Mouse (Mus musculus) left cerebral cortex, postnatal 10 days (tissue): Measurements from ENCODE around the gene Mtmr11. TPM values are rescaled to one million over a fixed set of nuclear protein-coding genes. Genes with fewer than 3 reads are reported as not detected.

Experiments used
- DNase-seq, 2 experiments: peaks; one replicate each; pipeline ENCODE4 v3.0.0; 2021 to 2022; ENCODE audit warnings: low spot score in 2 of 2, mixed read lengths in 1 of 2; ENCODE audit errors: extremely low spot score in 1 of 2
- intact Hi-C: fragments of 180-260 bp; cut with DNase I; formaldehyde crosslinking; loops from one replicate; pipeline ENCODE4 v1.15.1; 2025
- total RNA-seq, 2 experiments: library from RNA; stranded (reverse); gene quantifications; 2 replicates each; pipeline ENCODE4 v1.2.3; 2021

The Mtmr11 gene
- 1 to 10 TPM; 5.3 to 6.7 TPM for total RNA-seq

DNA sequence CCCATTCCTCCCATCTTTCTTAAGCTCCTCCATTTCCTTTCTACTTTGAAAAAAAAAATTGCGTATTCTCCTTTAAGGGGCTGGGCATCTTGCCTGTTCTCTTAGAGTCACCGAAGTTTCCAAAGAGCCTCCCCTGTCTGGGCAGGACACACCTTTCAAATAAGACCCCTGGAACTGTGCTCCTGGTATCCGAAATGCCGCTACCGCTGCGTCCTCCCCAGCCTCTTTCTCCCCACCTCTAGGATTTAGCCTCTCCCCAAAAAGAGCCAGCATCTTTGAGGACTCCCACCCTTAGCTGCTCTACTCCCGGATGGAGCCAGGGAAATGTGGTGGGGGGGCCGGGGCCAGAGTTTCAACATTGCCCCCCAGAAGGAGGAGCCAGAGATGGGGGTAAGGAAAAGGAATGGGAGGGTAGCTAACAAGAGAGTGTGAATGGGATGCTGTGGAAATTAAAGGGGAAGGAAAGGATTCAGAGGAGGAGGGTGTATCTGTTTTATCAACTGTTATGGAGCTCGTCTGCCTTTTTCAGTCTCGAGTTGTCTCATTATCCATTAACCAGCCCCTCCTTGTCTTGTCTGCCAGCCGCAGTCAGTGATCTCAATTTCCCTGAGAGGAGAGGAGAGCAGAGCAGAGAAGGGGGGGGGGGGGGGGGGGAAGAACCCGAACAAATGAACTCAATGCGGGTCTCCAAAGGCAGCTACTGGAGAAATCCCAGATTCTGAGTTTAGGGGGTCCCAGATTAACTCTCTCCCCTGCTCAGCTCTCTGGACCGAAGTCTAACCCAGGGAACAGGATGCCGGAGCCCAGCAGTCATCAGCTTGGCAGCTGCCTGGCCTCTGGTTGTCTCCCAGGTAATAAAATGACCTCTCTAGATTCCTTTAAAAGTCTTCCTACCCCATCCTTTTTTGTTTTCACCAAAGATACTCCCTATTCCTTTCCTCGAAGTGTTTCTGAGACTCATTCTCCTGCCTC is at the start of gene Mtmr11:
Gene Mtmr11, plus strand, starts transcription at position 136 of the 972 bp plus-strand sequence.
- intact Hi-C loops, result no loop called here
- peak in 1 of 2 experiments; percentile 47 for DNase-seq

DNA sequence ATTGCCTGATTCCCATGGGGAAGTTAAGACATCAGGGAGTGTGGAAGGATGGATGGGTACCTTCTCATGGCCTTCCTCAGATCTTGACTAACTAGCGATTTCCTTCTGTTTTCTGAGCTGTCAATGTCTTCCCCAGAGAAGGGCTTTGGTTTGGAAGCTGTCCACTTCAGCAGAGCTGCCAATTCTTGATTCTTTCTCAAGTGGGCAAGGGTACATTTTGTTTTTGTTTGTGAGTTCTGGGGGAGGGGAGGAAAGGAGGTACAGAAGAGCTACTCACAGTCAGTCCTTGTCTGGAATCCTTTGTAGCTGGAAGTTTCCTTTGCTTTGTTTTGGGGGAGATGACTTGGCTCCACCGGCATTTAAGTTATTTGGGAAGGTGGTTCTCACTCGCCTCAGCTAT is 48.6 kb upstream of the Mtmr11 start:
- intact Hi-C loops, result no loop called here
- DNase-seq, result no peak

DNA sequence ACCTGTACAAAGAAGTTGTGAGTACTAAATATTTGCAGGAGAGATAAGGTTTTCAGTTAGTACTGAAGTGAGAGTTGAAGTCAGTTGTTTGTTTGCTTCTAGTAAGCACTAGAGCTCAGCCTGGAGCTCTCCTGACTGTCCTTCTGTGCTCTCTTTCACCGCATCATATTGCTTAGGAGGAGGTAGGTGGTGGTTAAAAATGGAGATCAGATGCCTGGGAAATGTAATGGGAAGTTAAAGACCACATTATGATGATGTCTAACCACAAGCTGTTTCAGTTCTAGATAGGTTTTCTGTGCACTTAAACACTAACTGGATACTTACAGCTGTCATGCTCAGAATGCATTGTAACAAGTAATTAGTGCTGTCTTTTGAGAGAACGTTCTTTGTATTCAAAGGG is 43.7 kb upstream of the Mtmr11 start:
- intact Hi-C loops, result no loop called here
- DNase-seq, result no peak

DNA sequence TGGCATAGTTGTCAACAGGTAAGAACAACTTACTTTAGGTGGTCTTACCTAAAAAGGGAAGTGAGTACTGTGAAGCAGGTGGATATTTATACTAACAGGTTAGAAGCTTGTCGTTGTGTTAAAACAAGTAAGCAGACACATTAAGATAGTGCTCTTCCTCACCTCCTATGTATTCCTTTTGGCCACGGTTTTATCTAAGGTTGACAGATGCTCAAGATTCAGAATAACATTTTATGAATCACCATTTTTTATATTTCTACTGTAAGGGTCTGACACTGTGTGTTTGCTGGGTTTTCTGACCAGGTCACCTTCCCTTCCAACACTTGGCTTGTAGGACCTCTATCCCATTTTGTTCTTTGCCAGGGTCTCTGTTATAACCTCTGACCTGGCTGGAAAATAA is 43.1 kb upstream of the Mtmr11 start:
- DNase-seq, result no peak
- intact Hi-C loops, result no loop called here

DNA sequence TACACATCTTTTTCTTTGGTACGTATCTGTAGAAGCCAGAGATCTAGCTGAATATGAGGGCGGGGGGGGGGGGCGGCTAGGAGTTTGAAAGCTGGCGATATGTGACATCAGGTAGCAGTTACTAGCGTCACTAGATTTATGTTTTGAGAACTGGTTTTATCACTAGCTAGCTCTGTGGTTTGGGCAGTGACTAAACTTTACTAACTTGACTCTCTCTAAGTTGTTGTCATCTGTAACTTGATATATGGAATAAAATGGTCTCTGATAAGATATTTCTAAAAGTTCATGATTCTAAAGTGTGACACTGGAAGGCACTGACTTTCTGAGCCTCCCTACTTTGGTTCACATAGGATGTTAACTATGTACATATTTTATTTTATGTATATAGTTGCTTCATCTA is 37.6 kb upstream of the Mtmr11 start:
- intact Hi-C loops, result no loop called here

DNA sequence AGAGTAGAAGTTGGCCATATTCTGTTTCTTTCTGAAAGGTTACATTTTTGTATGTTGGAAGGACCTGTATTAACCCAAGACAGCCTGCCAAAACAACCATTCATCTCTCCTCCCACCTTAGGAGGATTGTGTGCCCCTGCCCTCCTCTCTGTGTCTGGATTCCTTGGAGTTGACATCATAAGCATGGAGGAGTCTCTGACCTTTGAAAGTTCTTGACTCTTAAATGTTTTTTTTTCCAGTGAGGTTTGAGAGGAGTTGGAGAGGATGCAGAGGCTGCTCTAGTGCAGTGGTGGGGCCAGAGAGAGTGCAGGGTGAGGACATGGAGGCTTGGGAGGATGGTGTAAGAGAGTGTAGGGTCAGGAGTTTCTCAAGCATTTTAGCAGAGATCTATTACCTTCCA is 33.7 kb upstream of the Mtmr11 start:
- intact Hi-C loops, result no loop called here
- no peak for DNase-seq

More for the DNA sequence above, 37.6 kb upstream of the Mtmr11 start:
- no peak for DNase-seq

DNA sequence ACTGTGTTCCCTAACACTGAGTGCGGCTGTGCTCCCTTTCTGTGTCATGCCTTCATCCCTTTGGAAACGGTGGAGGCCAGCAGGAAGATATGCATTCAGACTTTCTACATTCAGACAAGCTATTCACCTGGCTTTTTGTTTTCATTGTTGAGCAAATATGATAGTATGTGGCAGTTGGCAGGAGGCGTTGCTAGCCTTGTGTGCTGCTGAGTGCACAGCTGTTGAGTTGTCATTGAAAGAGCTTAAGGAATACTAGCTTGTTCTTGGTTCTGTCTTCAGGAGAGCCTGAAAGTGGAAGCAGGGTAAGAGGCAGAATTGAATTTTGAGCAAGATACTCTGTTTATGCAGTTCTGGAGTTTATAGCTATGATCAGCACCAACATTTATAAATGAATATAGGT is 29.3 kb upstream of the Mtmr11 start:
- no peak for DNase-seq
- intact Hi-C loops, result no loop called here

DNA sequence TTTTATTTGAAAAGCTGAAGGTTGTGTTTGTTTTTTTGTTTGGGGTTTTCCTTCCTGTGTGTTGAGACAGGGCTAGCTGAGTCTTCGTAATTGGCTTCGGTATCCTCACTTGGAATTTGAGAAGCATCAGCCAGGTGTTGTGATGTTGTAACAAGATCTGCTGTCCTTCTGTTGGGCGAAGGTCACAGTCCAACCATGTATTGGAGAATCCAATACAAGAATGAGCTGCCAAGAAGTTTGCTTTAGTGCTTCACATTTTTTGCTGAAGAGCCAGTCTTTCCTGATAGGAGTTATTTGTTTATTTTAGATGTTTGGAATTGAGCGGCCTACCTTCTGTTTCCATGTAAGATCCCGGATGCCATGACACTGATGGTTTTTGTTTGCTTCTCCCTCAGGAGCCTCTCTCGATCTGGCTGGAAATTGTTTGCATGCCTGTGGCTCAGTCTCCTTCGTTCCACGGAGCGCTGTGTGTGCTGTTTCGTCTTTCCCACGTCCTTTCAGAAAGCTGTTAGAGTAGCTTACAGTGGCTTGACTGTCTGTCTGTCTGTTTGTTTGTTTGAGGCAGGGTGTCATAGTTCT is 28.4 kb upstream of the Mtmr11 start:
- intact Hi-C loops, result no loop called here

DNA sequence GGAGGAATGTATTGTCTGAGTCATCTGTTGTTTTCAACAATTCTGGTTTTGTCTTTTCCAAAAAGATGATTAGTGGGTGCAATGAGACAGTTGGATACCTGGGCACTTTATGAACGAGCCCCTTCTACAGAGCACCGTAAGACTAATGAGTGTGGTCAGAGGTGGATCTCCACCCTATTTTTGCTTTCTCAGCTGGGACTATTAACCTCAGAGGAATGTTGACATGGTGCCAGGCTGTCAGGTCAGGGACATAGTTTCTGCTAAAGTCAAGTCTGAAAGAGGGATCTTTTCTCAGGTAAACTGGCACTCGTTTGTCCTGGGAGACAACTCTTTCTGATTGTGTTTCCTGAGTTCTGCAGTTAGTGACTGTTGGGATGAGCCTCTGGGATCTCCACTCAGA is 26.8 kb upstream of the Mtmr11 start:
- intact Hi-C loops, result loop anchor here (5.0 kb wide), 1 partner anchor 33 kb away; the partner anchor contains the start of gene Otud7b
- no peak for DNase-seq

More for the DNA sequence above, 28.4 kb upstream of the Mtmr11 start:
- DNase-seq, result no peak

DNA sequence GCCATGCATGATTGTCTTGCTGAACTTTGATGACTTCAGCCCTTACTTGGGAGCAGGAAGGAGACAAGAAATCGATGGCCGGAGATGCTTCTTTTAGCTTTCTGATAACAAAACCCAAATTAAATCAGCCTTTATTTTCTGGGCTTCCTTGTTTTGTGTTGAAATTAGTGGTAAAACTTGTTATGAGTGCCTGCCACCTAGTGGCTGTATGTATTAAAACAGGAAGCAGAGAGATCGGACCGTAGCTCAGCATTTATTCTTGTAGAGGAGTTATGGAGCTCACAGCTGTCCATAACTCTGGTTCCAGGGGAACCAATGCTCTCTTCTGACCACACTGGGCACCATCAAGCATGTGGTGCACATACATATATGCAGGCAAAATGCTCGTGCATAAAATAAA is 13.9 kb upstream of the Mtmr11 start:
- DNase-seq, result peak in 1 of 2 experiments; percentile 69
- intact Hi-C loops, result loop anchor here (5.0 kb wide), 2 partner anchors 66 to 186 kb away; no protein-coding TSS in a partner anchor

DNA sequence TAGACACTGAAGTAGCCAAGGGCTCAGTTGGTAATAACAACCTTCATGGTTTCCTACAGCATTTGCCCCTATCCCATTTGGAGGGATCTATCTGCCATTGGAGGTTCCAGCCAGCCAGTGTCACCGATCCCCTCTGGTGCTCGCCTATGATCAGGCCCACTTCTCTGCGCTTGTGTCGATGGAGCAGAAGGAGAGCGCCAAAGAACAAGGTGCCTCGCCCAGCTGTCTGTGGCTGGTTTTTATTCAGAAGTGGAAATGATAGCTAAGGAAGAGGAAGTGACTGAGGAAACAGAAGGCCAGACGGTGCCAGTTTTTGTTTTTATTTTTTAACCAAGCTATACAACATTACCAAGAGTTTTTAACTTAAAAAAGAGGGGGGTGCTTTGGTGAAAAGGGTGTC is 10.0 kb upstream of the Mtmr11 start:
- intact Hi-C loops, result no loop called here

DNA sequence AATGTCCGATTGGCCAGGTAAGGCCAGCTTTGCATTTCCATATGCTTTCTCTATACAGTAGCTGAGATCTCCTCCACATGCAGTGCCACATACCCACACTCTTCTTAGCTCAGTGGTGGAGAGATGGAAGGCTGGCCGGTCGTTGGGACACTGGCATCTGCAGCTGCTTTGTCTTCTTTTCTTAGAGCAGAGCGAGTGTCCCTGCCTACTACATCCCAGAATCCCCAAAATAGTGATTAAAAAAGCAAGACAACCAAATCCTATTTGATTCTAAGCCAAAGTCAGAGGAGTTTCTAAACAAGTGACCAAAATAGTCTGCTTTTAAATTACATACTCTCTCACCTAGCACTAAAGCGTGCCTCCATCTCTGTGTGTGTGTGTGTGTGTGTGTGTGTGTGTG is 9.2 kb upstream of the Mtmr11 start:
- DNase-seq, result no peak
- intact Hi-C loops, result no loop called here

More for the DNA sequence above, 10.0 kb upstream of the Mtmr11 start:
- no peak for DNase-seq

DNA sequence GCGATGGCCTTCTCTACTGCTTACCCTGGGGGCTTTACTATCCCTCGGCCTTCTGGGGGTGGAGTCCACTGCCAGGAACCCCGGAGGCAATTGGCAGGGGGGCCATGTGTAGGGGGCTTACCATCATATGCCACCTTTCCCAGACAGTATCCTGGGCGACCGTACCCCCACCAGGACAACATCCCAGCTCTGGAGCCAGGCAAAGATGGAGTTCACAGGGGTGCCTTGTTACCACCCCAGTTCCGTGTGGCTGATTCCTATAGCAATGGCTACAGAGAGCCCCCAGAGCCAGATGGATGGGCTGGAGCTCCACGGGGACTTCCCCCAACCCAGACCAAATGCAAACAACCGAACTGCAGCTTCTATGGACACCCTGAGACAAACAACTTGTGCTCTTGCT is 6.3 kb upstream of the Mtmr11 start:
- no peak for DNase-seq
- intact Hi-C loops, result no loop called here

DNA sequence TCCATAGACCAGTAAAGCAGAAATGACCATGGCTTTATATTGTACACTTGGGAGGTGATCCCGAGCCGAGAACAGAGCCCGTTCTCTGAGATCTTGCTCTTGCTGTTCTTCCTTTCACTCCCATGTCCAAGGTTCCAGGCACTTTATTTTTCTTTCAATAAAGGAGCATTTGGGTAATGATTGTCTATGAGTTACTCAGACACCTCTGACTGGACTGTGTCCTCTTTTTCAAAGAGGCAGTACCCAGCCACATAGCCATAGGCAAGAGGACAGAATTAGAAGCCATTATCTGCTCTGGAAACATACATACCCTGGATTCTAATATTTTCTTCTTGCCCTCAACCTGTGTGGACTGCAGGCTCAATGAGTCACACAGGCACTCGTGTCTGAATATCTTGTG is 2.0 kb upstream of the Mtmr11 start:
- intact Hi-C loops, result no loop called here
- no peak for DNase-seq

DNA sequence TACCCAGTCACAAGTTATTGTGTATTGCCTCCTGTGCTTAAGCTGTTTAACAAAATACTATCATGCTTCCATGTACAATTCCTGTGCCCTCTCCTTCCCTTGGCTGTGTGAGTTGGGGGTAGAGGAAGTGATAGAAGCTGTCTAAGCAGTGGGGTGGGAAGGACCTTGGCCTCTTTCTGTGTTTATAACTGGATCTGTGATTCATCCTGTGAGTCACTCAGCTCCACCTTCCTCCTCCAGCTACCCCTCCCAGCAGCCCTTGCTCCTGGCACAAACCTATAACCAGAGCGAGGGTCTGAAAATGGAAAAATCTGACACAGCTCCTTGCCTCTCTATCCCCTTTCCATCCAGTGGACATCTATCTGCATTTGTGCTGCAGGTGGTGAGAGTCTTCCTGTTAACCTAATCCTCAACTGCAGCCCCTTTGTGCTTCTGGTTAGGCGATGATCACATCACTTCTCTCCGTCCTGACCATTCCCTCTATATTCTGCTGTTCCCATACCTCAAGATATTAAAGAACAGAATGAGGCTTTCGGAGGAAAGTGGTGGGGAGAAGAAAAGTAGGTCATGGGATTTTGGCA is 1.5 kb upstream of the Mtmr11 start:
- peak in 1 of 2 experiments; percentile 52 for DNase-seq
- intact Hi-C loops, result no loop called here

DNA sequence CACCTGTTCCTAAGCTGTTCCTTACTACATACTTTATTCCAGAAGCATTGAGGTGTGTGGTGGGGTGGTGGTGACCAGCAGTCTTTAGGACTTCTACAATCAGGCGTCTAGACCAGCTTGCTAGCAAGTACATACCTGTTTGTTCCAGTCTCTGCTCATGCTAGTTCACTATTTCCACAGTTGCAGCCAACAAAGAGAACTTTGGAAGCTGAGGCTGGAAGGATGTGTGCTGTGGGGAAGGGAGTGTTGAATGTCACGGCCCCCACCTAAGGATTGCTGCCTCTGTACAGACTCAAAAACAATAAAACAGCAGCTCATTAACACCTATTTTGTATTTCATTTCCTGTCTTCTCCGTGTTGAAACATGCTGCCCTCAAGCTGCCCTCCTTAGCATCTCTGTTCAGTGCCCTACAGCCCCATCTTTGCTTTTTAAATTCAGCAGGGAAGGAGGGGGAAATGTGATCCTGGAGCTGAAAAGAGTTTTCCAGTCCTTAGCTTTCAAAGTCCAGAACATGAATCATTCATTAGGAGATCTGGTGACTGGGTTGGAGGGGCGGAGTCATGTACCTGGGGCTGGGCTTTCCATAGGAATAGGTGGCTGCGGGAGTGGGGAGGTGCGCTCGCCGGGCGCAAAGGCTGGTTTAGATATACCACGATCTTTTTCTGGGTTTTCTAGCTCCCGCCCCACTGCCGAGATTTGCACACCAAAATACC is 844 bp upstream of the Mtmr11 start:
- intact Hi-C loops, result no loop called here
- DNase-seq, result peak in 1 of 2 experiments; percentile 66

DNA sequence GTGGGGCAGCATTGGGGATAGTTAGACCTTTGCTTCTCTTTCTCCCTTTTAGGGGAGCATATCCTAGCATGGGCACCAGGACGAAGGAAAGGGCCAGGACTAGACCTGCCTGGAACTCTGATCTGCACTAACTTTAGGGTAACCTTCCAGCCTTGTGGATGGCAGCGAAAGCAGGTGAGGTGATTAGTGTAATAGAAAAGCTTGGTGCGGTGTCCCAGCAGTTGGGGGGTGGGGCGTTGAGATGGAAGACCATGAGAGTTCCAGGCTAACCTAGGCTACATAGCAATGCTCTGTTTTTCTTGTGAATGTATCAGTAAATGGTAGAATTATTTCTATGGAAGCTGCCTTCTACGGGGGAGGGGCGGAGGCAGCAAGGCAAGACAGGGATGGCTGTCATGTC is 1.2 kb downstream of the Mtmr11 start:
- peak in 1 of 2 experiments; percentile 22 for DNase-seq
- intact Hi-C loops, result no loop called here

DNA sequence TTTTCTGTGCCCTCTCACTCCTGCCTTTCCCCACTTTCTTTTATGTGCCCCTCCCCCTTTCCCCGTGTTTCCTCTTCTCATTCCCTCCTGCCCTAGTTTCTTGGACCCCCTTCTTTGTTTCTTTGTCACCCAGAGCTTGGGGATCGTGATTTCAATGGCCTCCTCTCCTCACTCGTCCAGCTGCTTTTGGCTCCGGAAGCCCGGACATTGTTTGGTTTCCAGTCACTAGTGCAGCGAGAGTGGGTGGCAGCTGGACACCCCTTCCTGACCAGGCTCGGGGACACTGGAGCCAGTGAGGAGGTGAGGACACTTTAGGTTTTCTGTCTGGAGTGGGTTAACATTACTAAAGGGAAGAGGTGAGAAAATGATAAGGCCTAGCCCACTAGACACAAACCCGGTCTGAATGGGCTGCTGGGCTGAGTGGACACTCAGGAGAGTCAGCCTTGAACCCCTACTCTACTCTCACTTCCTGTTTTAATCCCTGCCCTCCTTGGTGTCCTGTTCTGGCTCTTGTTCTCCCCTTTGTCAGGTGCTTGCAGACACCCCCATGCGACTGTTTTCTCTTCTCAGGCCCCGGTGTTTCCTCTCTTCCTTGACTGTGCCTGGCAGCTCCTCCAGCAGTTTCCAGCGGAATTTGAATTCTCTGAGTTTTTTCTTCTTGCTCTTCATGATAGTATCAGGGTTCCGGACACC is 6.8 kb downstream of the Mtmr11 start:
- intact Hi-C loops, result no loop called here
- no peak for DNase-seq

DNA sequence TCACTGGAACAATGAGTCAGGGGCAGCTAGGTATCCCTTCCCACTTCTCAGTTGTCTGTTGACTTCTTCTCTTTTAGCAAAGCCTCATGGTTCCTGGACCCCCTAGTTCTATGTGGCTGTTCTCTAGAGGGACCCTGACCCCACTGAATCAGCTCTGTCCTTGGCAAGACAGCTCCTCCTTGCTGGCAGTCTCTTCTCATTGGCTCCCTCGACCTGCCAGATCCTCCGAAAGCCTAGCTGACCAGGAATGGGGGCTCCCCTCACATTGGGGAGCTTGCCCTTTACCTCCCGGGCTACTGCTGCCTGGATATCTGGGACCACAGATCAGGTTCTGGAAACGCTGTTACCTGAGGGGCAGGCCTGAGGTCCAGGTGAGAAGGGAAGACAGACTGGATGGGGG is 8.5 kb downstream of the Mtmr11 start:
- intact Hi-C loops, result no loop called here
- DNase-seq, result no peak
